Mouse (Mus musculus) frontal cortex, postnatal 10 days (tissue): ENCODE data around the gene Tsc22d2.

Source experiments
- DNase-seq, 2 experiments: peaks; one replicate each; pipeline ENCODE4 v3.0.0; 2022; ENCODE audit warnings: low spot score in 2 of 2, mixed read lengths in 1 of 2

The Tsc22d2 gene

GRCm38 (mm10) chr3:58513483-58513882 lies 99.0 kb downstream of the Tsc22d2 start:
- DNase-seq: no peak

- no peak for DNase-seq
Measured at GRCm38 (mm10) chr3:58515947-58516601, 101.6 kb downstream of the Tsc22d2 start.
